ENCODE assay signal across 24 mouse cellular contexts in the genomic region with DNA sequence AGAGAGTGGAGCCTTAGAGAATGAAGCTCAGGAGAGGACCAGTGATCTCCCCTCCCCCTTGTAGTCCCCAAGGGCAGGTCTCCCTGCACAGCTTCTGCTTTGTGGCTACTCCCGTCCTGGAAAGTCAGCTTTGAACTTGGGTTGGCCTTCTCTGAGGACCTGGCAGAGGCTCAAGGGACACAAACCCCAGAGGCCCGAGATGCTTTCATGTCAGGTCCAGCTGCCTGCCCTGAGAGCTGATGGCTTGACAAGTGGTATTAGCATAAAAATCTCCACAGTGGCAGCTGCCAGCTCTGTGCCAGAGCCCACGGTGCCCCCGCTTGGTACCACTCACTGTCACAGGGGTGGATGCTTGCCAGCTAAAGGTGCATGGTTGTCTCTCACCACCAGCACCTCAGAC.
DNase-seq lines count a peak whose midpoint lies in the region; ATAC-seq lines count a peak whose summit lies in the region.
"Had no signal": no experiment of that assay in that cellular context is flagged by ENCODE, and none has a peak within 500 bp of the region (broad histone marks: within the 10 kb centered on the region; RNA-seq: fewer than 3 reads in every experiment).

No protein-coding gene starts in this region.

- H3K4me1 ChIP-seq in embryonic facial prominence, embryonic 15.5 days = 0 out of 2 replicates have a peak, but pooled peaks cover 4% of the 10 kb centered on the region
- peaks cover 12% of the 10 kb centered on the region for H3K4me1 ChIP-seq in embryonic facial prominence, embryonic 10.5 days
- H3K4me1 ChIP-seq in midbrain, embryonic 14.5 days (ENCODE audit: control insufficient read depth, insufficient read depth, low read length) = no peaks in the 10 kb centered on the region
- H3K4me1 ChIP-seq in midbrain, embryonic 16.5 days (ENCODE audit: control insufficient read depth, insufficient read depth, low read length) = peaks cover under 1% of the 10 kb centered on the region; the same call in 1 of the 2 replicates
- H3K4me1 ChIP-seq in liver, embryonic 12.5 days = no peaks in the 10 kb centered on the region
- H3K4me1 ChIP-seq: forebrain, embryonic 15.5 days; heart, embryonic 10.5 days; heart, embryonic 13.5 days had no signal

- H3K4me2 ChIP-seq in embryonic facial prominence, embryonic 15.5 days (replicated peaks) = no peak overlapping the region
- no peak overlapping the region for H3K4me2 ChIP-seq in midbrain, embryonic 14.5 days (ENCODE audit: low read length)
- no peak overlapping the region for H3K4me2 ChIP-seq in midbrain, embryonic 16.5 days (ENCODE audit: low read length)
- H3K4me2 ChIP-seq in liver, embryonic 12.5 days = no peak overlapping the region
- H3K4me2 ChIP-seq: embryonic facial prominence, embryonic 13.5 days; forebrain, embryonic 15.5 days; heart, embryonic 13.5 days; hindbrain, embryonic 13.5 days had no signal

- DNase-seq in embryonic facial prominence, embryonic 10.5 days (ENCODE audit: low spot score) = no peak
- peak; percentile 20 to 40 for DNase-seq in left cerebral cortex, postnatal 10 days (ENCODE audit: extremely low spot score in 1 of 2, low spot score in 2 of 2)
- DNase-seq in left cerebral cortex, adult 18-20 months (ENCODE audit: low spot score in 2 of 2) = no peak
- peak; percentile 22 for DNase-seq in midbrain, embryonic 14.5 days
- DNase-seq in Muller cell, postnatal 12 days (ENCODE audit: inconsistent ontology term) = peak; percentile 41
- DNase-seq: adrenal gland, postnatal 10 days; adrenal gland, postnatal 36 days; cerebellum, adult 11 months; cerebellum, adult 2 months; cerebellum, adult 9-11 months; cerebellum, postnatal 25 days; gastrocnemius, postnatal 25 days; heart, adult 2 months had no signal

- WGBS in embryonic facial prominence, embryonic 15.5 days = 73% methylated on average over 4 of the region's 4 CpGs
- WGBS in embryonic facial prominence, embryonic 10.5 days = 81% methylated on average over 4 of the region's 4 CpGs
- 53% methylated on average over 4 of the region's 4 CpGs for WGBS in midbrain, embryonic 14.5 days
- 43% methylated on average over 4 of the region's 4 CpGs for WGBS in midbrain, embryonic 16.5 days
- WGBS in liver, embryonic 12.5 days (ENCODE audit: insufficient replicate concordance) = 66% methylated on average over 4 of the region's 4 CpGs

- intact Hi-C loops in left cerebral cortex, postnatal 10 days (cut with DNase I) = no loop called here

- H3K36me3 ChIP-seq in embryonic facial prominence, embryonic 15.5 days = no peaks in the 10 kb centered on the region
- H3K36me3 ChIP-seq in embryonic facial prominence, embryonic 10.5 days (replicated peaks) = no peaks in the 10 kb centered on the region
- no peaks in the 10 kb centered on the region for H3K36me3 ChIP-seq in midbrain, embryonic 14.5 days (ENCODE audit: control insufficient read depth, insufficient read depth, low read length)
- H3K36me3 ChIP-seq in midbrain, embryonic 16.5 days (ENCODE audit: control insufficient read depth, insufficient read depth, low read length) = no peaks in the 10 kb centered on the region
- no peaks in the 10 kb centered on the region for H3K36me3 ChIP-seq in liver, embryonic 12.5 days
- H3K36me3 ChIP-seq: embryonic facial prominence, embryonic 13.5 days; forebrain, embryonic 10.5 days; forebrain, embryonic 15.5 days; heart, embryonic 10.5 days; heart, embryonic 13.5 days; hindbrain, embryonic 13.5 days had no signal

- no peak overlapping the region for H3K9ac ChIP-seq in embryonic facial prominence, embryonic 15.5 days
- no peak overlapping the region for H3K9ac ChIP-seq in midbrain, embryonic 14.5 days (replicated peaks; ENCODE audit: low read length)
- no peak overlapping the region for H3K9ac ChIP-seq in midbrain, embryonic 16.5 days (ENCODE audit: low read depth, low read length)
- no peak overlapping the region for H3K9ac ChIP-seq in liver, embryonic 12.5 days
- H3K9ac ChIP-seq: embryonic facial prominence, embryonic 13.5 days; forebrain, embryonic 15.5 days; heart, embryonic 13.5 days; hindbrain, embryonic 13.5 days had no signal

- H3K27ac ChIP-seq in embryonic facial prominence, embryonic 15.5 days (replicated peaks) = no peak overlapping the region
- no peak overlapping the region for H3K27ac ChIP-seq in embryonic facial prominence, embryonic 10.5 days (replicated peaks)
- H3K27ac ChIP-seq in midbrain, embryonic 14.5 days (replicated peaks; ENCODE audit: low read depth, low read length) = no peak overlapping the region
- no peak overlapping the region for H3K27ac ChIP-seq in midbrain, embryonic 16.5 days (ENCODE audit: low read length)
- no peak overlapping the region for H3K27ac ChIP-seq in liver, embryonic 12.5 days
- H3K27ac ChIP-seq: embryonic facial prominence, embryonic 13.5 days; forebrain, embryonic 10.5 days; forebrain, embryonic 15.5 days; heart, adult 2 months; heart, embryonic 10.5 days; heart, embryonic 13.5 days; hindbrain, embryonic 13.5 days had no signal

- no peaks in the 10 kb centered on the region for H3K27me3 ChIP-seq in embryonic facial prominence, embryonic 15.5 days
- 0 out of 2 replicates have a peak, but pooled peaks cover 8% of the 10 kb centered on the region for H3K27me3 ChIP-seq in embryonic facial prominence, embryonic 10.5 days (replicated peaks; ENCODE audit: low read depth, poor library complexity, severe bottlenecking)
- H3K27me3 ChIP-seq in midbrain, embryonic 14.5 days (ENCODE audit: control insufficient read depth, insufficient read depth, low read length) = no peaks in the 10 kb centered on the region
- no peaks in the 10 kb centered on the region for H3K27me3 ChIP-seq in midbrain, embryonic 16.5 days (ENCODE audit: control insufficient read depth, insufficient read depth, low read depth, low read length)
- H3K27me3 ChIP-seq in liver, embryonic 12.5 days (replicated peaks) = 0 out of 2 replicates have a peak, but pooled peaks cover 5% of the 10 kb centered on the region
- H3K27me3 ChIP-seq: embryonic facial prominence, embryonic 13.5 days; forebrain, embryonic 15.5 days; hindbrain, embryonic 13.5 days had no signal

- no peaks in the 10 kb centered on the region for H3K9me3 ChIP-seq in embryonic facial prominence, embryonic 15.5 days (replicated peaks)
- no peaks in the 10 kb centered on the region for H3K9me3 ChIP-seq in embryonic facial prominence, embryonic 10.5 days
- no peaks in the 10 kb centered on the region for H3K9me3 ChIP-seq in midbrain, embryonic 14.5 days (ENCODE audit: control insufficient read depth, low read length)
- no peaks in the 10 kb centered on the region for H3K9me3 ChIP-seq in midbrain, embryonic 16.5 days (replicated peaks; ENCODE audit: control insufficient read depth, low read length, poor library complexity, severe bottlenecking)
- no peaks in the 10 kb centered on the region for H3K9me3 ChIP-seq in liver, embryonic 12.5 days (replicated peaks)
- H3K9me3 ChIP-seq: embryonic facial prominence, embryonic 13.5 days; forebrain, embryonic 10.5 days; forebrain, embryonic 15.5 days; heart, embryonic 10.5 days; heart, embryonic 13.5 days; hindbrain, embryonic 13.5 days had no signal

- peak; percentile 15; the same call in 1 of the 2 replicates for ATAC-seq in embryonic facial prominence, embryonic 15.5 days (ENCODE audit: insufficient number of reproducible peaks, low FRiP score, low TSS enrichment, low read depth)
- ATAC-seq in midbrain, embryonic 14.5 days (ENCODE audit: low FRiP score, low TSS enrichment) = no peak
- ATAC-seq in midbrain, embryonic 16.5 days = no peak
- no peak for ATAC-seq in liver, embryonic 12.5 days
- ATAC-seq: forebrain, embryonic 15.5 days; hindbrain, embryonic 16.5 days; Patski had no signal

- no peak overlapping the region for H3K4me3 ChIP-seq in embryonic facial prominence, embryonic 15.5 days (replicated peaks)
- H3K4me3 ChIP-seq in embryonic facial prominence, embryonic 10.5 days = no peak overlapping the region
- no peak overlapping the region for H3K4me3 ChIP-seq in midbrain, embryonic 14.5 days (replicated peaks; ENCODE audit: low read depth, low read length)
- H3K4me3 ChIP-seq in midbrain, embryonic 16.5 days (ENCODE audit: low read depth, low read length) = no peak overlapping the region
- H3K4me3 ChIP-seq in liver, embryonic 12.5 days = no peak overlapping the region
- H3K4me3 ChIP-seq: embryonic facial prominence, embryonic 13.5 days; forebrain, embryonic 10.5 days; forebrain, embryonic 15.5 days; heart, adult 2 months; heart, embryonic 10.5 days; heart, embryonic 13.5 days; hindbrain, embryonic 13.5 days had no signal

Comparison
In these comparisons a context has a peak if more than half of its experiments do, and no peak if none do; other contexts are left out.
1. DNase-seq: peak in left cerebral cortex, postnatal 10 days (2 of 2), midbrain, embryonic 14.5 days (single experiment) and Muller cell, postnatal 12 days (single experiment); none in embryonic facial prominence, embryonic 10.5 days (single experiment) and left cerebral cortex, adult 18-20 months (0 of 2).